Mouse (Mus musculus) MEL (cell line): ENCODE results near the gene Spi1. TPM values are rescaled to one million over a fixed set of nuclear protein-coding genes. Genes with fewer than 3 reads are reported as not detected.

ENCODE experiments used
- DNase-seq: peaks from one replicate; pipeline ENCODE4 v3.0.0; 2011; ENCODE audit warnings: low read depth, low spot score
- H3K27ac ChIP-seq: 2 replicates; pipeline ENCODE4 v1.5.1; 2012; ENCODE audit warnings: low read depth, mild to moderate bottlenecking, control low read depth, low read length, moderate library complexity; ENCODE audit not compliant: control insufficient read depth
- H3K27me3 ChIP-seq, 2 experiments: fragments of 150-350 bp in 1 of 2; sonication (generic) in 1 of 2; 2 replicates each; pipeline ENCODE4 v1.6.1; 2012; ENCODE audit warnings: low read length in 2 of 2, mild to moderate bottlenecking in 2 of 2, improper control_type of control experiment in 1 of 2, moderate library complexity in 1 of 2; ENCODE audit not compliant: insufficient read depth in 2 of 2, control insufficient read depth in 1 of 2
- H3K36me3 ChIP-seq, 2 experiments: 2 replicates each; pipeline ENCODE4 v1.6.1; 2012 to 2014; ENCODE audit warnings: low read length in 2 of 2, improper control_type of control experiment in 1 of 2, inconsistent platforms in 1 of 2, mild to moderate bottlenecking in 1 of 2; ENCODE audit not compliant: insufficient read depth in 2 of 2, control insufficient read depth in 1 of 2
- H3K4me1 ChIP-seq, 2 experiments: fragments of 150-350 bp in 1 of 2; sonication (generic) in 1 of 2; 2 replicates each; pipeline ENCODE4 v1.6.1; 2012; ENCODE audit warnings: low read length in 2 of 2, improper control_type of control experiment in 1 of 2, mild to moderate bottlenecking in 1 of 2; ENCODE audit not compliant: insufficient read depth in 2 of 2, control insufficient read depth in 1 of 2
- H3K4me3 ChIP-seq, 2 experiments: fragments of 150-350 bp in 1 of 2; sonication (generic) in 1 of 2; 2 replicates each; pipeline ENCODE4 v1.5.1; 2012; ENCODE audit warnings: low read depth in 2 of 2, low read length in 2 of 2, mild to moderate bottlenecking in 2 of 2, moderate library complexity in 2 of 2, control low read depth in 1 of 2, improper control_type of control experiment in 1 of 2; ENCODE audit not compliant: control insufficient read depth in 1 of 2, insufficient read depth in 1 of 2
- H3K79me2 ChIP-seq: 2 replicates; pipeline ENCODE4 v1.6.1; 2012; ENCODE audit warnings: mild to moderate bottlenecking, low read length, moderate library complexity; ENCODE audit not compliant: control insufficient read depth, poor library complexity, insufficient read depth
- H3K9ac ChIP-seq: 2 replicates; pipeline ENCODE4 v1.6.1; 2012; ENCODE audit warnings: low read depth, mild to moderate bottlenecking, control low read depth, low read length, moderate library complexity; ENCODE audit not compliant: control insufficient read depth, poor library complexity, severe bottlenecking
- H3K9me3 ChIP-seq: fragments of 150-350 bp; sonication (generic); replicated peaks from 2 replicates; pipeline ENCODE4 v1.6.1; 2012; ENCODE audit warnings: mild to moderate bottlenecking, low read length, improper control_type of control experiment, moderate library complexity; ENCODE audit not compliant: insufficient read depth
- BHLHE40 ChIP-seq: IDR thresholded peaks from 2 replicates; pipeline ENCODE4 v1.6.1; 2012; ENCODE audit warnings: low read depth, mild to moderate bottlenecking, inconsistent platforms, low read length, improper control_type of control experiment, borderline replicate concordance
- CHD1 ChIP-seq: IDR thresholded peaks from 2 replicates; pipeline ENCODE4 v1.6.1; 2012; ENCODE audit warnings: low read depth, mild to moderate bottlenecking, inconsistent platforms, low read length, improper control_type of control experiment
- CTCF ChIP-seq, 3 experiments: IDR thresholded peaks in 2 of 3; conservative IDR thresholded peaks in 1 of 3; 2 replicates each; pipeline ENCODE4 v1.5.1; 2011 to 2012; ENCODE audit warnings: low read length in 3 of 3, low read depth in 2 of 3, mild to moderate bottlenecking in 2 of 3, improper control_type of control experiment in 1 of 3, inconsistent platforms in 1 of 3, mixed read lengths in 1 of 3, moderate library complexity in 1 of 3; ENCODE audit not compliant: control insufficient read depth in 1 of 3, insufficient read depth in 1 of 3, poor library complexity in 1 of 3, severe bottlenecking in 1 of 3
- ELF1 ChIP-seq: IDR thresholded peaks from 2 replicates; pipeline ENCODE4 v1.6.1; 2014; ENCODE audit warnings: low read depth, mild to moderate bottlenecking, inconsistent platforms, low read length, improper control_type of control experiment, moderate library complexity
- ETS1 ChIP-seq: IDR thresholded peaks from 2 replicates; pipeline ENCODE4 v1.6.1; 2012; ENCODE audit warnings: low read depth, mild to moderate bottlenecking, inconsistent platforms, low read length, improper control_type of control experiment, moderate library complexity
- GABPA ChIP-seq: IDR thresholded peaks from 2 replicates; pipeline ENCODE4 v1.6.1; 2012; ENCODE audit warnings: low read depth, mild to moderate bottlenecking, inconsistent platforms, low read length, improper control_type of control experiment, moderate library complexity
- GATA1 ChIP-seq: IDR thresholded peaks from 2 replicates; pipeline ENCODE4 v1.6.1; 2011; ENCODE audit warnings: low read depth, low read length, improper control_type of control experiment
- JUND ChIP-seq: IDR thresholded peaks from 2 replicates; pipeline ENCODE4 v1.6.1; 2011; ENCODE audit warnings: low read depth, mild to moderate bottlenecking, improper control_type of control experiment, low read length
- MAFK ChIP-seq: IDR thresholded peaks from 2 replicates; pipeline ENCODE4 v1.6.1; 2011; ENCODE audit warnings: low read depth, mild to moderate bottlenecking, low read length, improper control_type of control experiment, borderline replicate concordance
- MAX ChIP-seq: IDR thresholded peaks from 2 replicates; pipeline ENCODE4 v1.6.1; 2011; ENCODE audit warnings: low read length, improper control_type of control experiment
- MAZ ChIP-seq: IDR thresholded peaks from 2 replicates; pipeline ENCODE4 v1.6.1; 2012; ENCODE audit warnings: low read depth, mild to moderate bottlenecking, inconsistent platforms, low read length, improper control_type of control experiment
- MXI1 ChIP-seq: IDR thresholded peaks from 2 replicates; pipeline ENCODE4 v1.6.1; 2011; ENCODE audit warnings: mild to moderate bottlenecking, low read depth, low read length, improper control_type of control experiment
- MYC ChIP-seq: IDR thresholded peaks from 2 replicates; pipeline ENCODE4 v1.6.1; 2011; ENCODE audit warnings: low read depth, mild to moderate bottlenecking, low read length, improper control_type of control experiment, moderate library complexity
- NELFE ChIP-seq: IDR thresholded peaks from 2 replicates; pipeline ENCODE4 v1.6.1; 2011; ENCODE audit warnings: low read depth, low read length, improper control_type of control experiment
- POLR2A ChIP-seq, 2 experiments: IDR thresholded peaks; 2 replicates each; pipeline ENCODE4 v1.6.1; 2011 to 2012; ENCODE audit warnings: low read length in 2 of 2, mild to moderate bottlenecking in 2 of 2, control low read depth in 1 of 2, improper control_type of control experiment in 1 of 2, low read depth in 1 of 2, moderate library complexity in 1 of 2; ENCODE audit not compliant: control insufficient read depth in 1 of 2, insufficient read depth in 1 of 2, poor library complexity in 1 of 2
- RAD21 ChIP-seq: IDR thresholded peaks from 2 replicates; pipeline ENCODE4 v1.6.1; 2011; ENCODE audit warnings: mild to moderate bottlenecking, low read depth, low read length, improper control_type of control experiment
- SIN3A ChIP-seq: IDR thresholded peaks from 2 replicates; pipeline ENCODE4 v1.6.1; 2012; ENCODE audit warnings: low read length, improper control_type of control experiment, inconsistent platforms
- SMC3 ChIP-seq: IDR thresholded peaks from 2 replicates; pipeline ENCODE4 v1.6.1; 2011; ENCODE audit warnings: low read depth, low read length, improper control_type of control experiment
- TAL1 ChIP-seq: IDR thresholded peaks from 2 replicates; pipeline ENCODE4 v1.6.1; 2012; ENCODE audit warnings: mild to moderate bottlenecking, inconsistent platforms, low read length, moderate library complexity, mixed read lengths
- TBP ChIP-seq: IDR thresholded peaks from 2 replicates; pipeline ENCODE4 v1.8.0; 2011; ENCODE audit warnings: low read depth, low read length, improper control_type of control experiment
- ZMIZ1 ChIP-seq: IDR thresholded peaks from 2 replicates; pipeline ENCODE4 v1.6.1; 2012; ENCODE audit warnings: low read depth, mild to moderate bottlenecking, inconsistent platforms, low read length, improper control_type of control experiment, moderate library complexity
- polyA plus RNA-seq, 2 experiments: library from polyadenylated mRNA; stranded (reverse) in 1 of 2; unstranded in 1 of 2; fragments of >175 nt in 1 of 2; fragments of >200 nt in 1 of 2; gene quantifications; 2 replicates each; pipeline versions ENCODE4 v1.2.1 to v1.2.4; 2012; ENCODE audit warnings: low replicate concordance in 2 of 2, low read depth in 1 of 2; ENCODE audit not compliant: insufficient read length in 2 of 2, insufficient read depth in 1 of 2, missing spikeins in 1 of 2
- total RNA-seq: library from RNA; depleted of rRNA; stranded (reverse); fragments of 300-350 nt; gene quantifications from 2 replicates; pipeline ENCODE4 v1.2.3, GENCODE M21; 2012

Gene Spi1
- total and polyA plus RNA-seq, 3 experiments = 95.9 to 142 (median 129) TPM

GRCm38 (mm10) chr2:91128761-91129160 lies 46.6 kb downstream of the Spi1 start:
- Histone ChIP-seq H3K4me1 (no peaks in the 10 kb centered on the region), H3K4me3 (no peak overlapping the region), H3K27ac (no peak overlapping the region), H3K79me2 (no peaks in the 10 kb centered on the region), H3K9ac (no peak overlapping the region), H3K9me3 (no peaks in the 10 kb centered on the region), H3K27me3 (no peaks in the 10 kb centered on the region)
- no peak for DNase-seq
- TF ChIP-seq BHLHE40 = no peak
- TF ChIP-seq ZMIZ1 = no peak
- no peak for TF ChIP-seq MYC
- TF ChIP-seq MAFK = peak; percentile 69
- TF ChIP-seq GATA1 = no peak
- TF ChIP-seq, all 39 proteins: peak for 1
- no peaks in the 10 kb centered on the region for H3K36me3 ChIP-seq

GRCm38 (mm10) chr2:91130126-91130525 lies 47.9 kb downstream of the Spi1 start:
- TF ChIP-seq RAD21 (no peak), SIN3A (no peak), ELF1 (no peak), GABPA (no peak), POLR2A (IDR thresholded peaks at IDR 0.05; ENCODE audit: control insufficient read depth in 1 of 2, insufficient read depth in 1 of 2, low read depth in 1 of 2, low read length in 2 of 2, poor library complexity in 1 of 2) (no peak), TAL1 (no peak), ZMIZ1 (no peak), CHD1 (no peak), CTCF (IDR thresholded peaks at IDR 0.05 in 2 of 3, conservative IDR thresholded peaks at IDR 0.05 in 1 of 3; ENCODE audit: control insufficient read depth in 1 of 3, insufficient read depth in 1 of 3, low read depth in 2 of 3, low read length in 3 of 3, poor library complexity in 1 of 3, severe bottlenecking in 1 of 3) (no peak), JUND (no peak), MAX (no peak), MXI1 (no peak), MAZ (no peak), NELFE (no peak), ETS1 (no peak), TBP (no peak), MAFK (no peak), SMC3 (no peak)
- Histone ChIP-seq H3K4me3 (no peak overlapping the region), H3K79me2 (no peaks in the 10 kb centered on the region), H3K9me3 (no peaks in the 10 kb centered on the region), H3K36me3 (no peaks in the 10 kb centered on the region), H3K27ac (no peak overlapping the region), H3K9ac (no peak overlapping the region), H3K4me1 (no peaks in the 10 kb centered on the region), H3K27me3 (no peaks in the 10 kb centered on the region)
- no peak for DNase-seq
